ENCODE assay signal across 18 mouse cellular contexts in genomic region chr2:151773476-151773875, GRCm38 (mm10). TPM values are rescaled to one million over a fixed set of nuclear protein-coding genes. Genes with fewer than 3 reads are reported as not detected.
DNase-seq lines count a peak whose midpoint lies in the region; ATAC-seq lines count a peak whose summit lies in the region.
"Had no signal": no experiment of that assay in that cellular context is flagged by ENCODE, and none has a peak within 500 bp of the region (broad histone marks: within the 10 kb centered on the region; RNA-seq: fewer than 3 reads in every experiment).

No protein-coding gene starts in this region.

- H3K4me3 ChIP-seq in hindbrain, embryonic 10.5 days: no peak overlapping the region
- H3K4me3 ChIP-seq: heart, embryonic 15.5 days; hindbrain, embryonic 13.5 days; limb, embryonic 15.5 days; midbrain, embryonic 15.5 days had no signal

- H3K27me3 ChIP-seq in hindbrain, embryonic 10.5 days (ENCODE audit: insufficient read depth, poor library complexity, severe bottlenecking): peaks cover 12% of the 10 kb centered on the region
- H3K27me3 ChIP-seq: limb, embryonic 15.5 days; midbrain, embryonic 15.5 days had no signal

- H3K27ac ChIP-seq in hindbrain, embryonic 10.5 days: no peak overlapping the region; the same call in 1 of the 2 replicates
- H3K27ac ChIP-seq: heart, embryonic 15.5 days; hindbrain, embryonic 13.5 days; limb, embryonic 15.5 days; macrophage; midbrain, embryonic 15.5 days; stomach, postnatal 0 days had no signal

- 90% methylated on average over 8 of the region's 8 CpGs for WGBS in hindbrain, embryonic 10.5 days

- peak; percentile 17 for DNase-seq in right cerebral cortex, adult 18-20 months
- no peak for DNase-seq in right cerebral cortex, postnatal 4 days
- peak; percentile 6 to 19 for DNase-seq in frontal cortex, postnatal 36 days (ENCODE audit: low spot score in 2 of 2)
- peak; percentile 9 to 10 for DNase-seq in layer of hippocampus, postnatal 25 days (ENCODE audit: extremely low spot score in 1 of 2, low spot score in 1 of 2)
- peak; percentile 15 to 74 for DNase-seq in lung, postnatal 4 days
- no peak for DNase-seq in kidney, postnatal 14 days
- DNase-seq in hindbrain, embryonic 10.5 days (ENCODE audit: low spot score): no peak
- DNase-seq: cerebellum, postnatal 36 days; kidney, adult 8-10 months; spleen, adult 18-20 months; thymus, postnatal 4 days had no signal

- no peak for ATAC-seq in megakaryocyte-erythroid progenitor cell, adult 5-6 weeks (replicated peaks; ENCODE audit: low FRiP score, low TSS enrichment, poor library complexity, severe bottlenecking)
- ATAC-seq: midbrain, embryonic 15.5 days had no signal

- no peaks in the 10 kb centered on the region for H3K9me3 ChIP-seq in hindbrain, embryonic 10.5 days
- H3K9me3 ChIP-seq: heart, embryonic 15.5 days; hindbrain, embryonic 13.5 days; limb, embryonic 15.5 days; midbrain, embryonic 15.5 days had no signal

- H3K4me1 ChIP-seq in hindbrain, embryonic 10.5 days (replicated peaks): peaks cover 6% of the 10 kb centered on the region
- H3K4me1 ChIP-seq: heart, embryonic 15.5 days; hindbrain, embryonic 13.5 days; limb, embryonic 15.5 days; midbrain, embryonic 15.5 days had no signal

- no peaks in the 10 kb centered on the region for H3K36me3 ChIP-seq in hindbrain, embryonic 10.5 days
- H3K36me3 ChIP-seq: heart, embryonic 15.5 days; hindbrain, embryonic 13.5 days; limb, embryonic 15.5 days; midbrain, embryonic 15.5 days had no signal

RNA-seq across cellular contexts. Expression of gene Psmf1, which starts 29.5 kb away (rescaled TPM):
- total RNA-seq in layer of hippocampus, postnatal 25 days (2021): 10 to 100 TPM; 33.3 to 34.0 TPM
- 51.0 and 53.2 TPM in 2 replicates for polyA plus RNA-seq in hindbrain, embryonic 10.5 days (2016; fragmentation: Nextera tagmentation; extraction: Ambion mirVana)
- 72.4 and 109 TPM in 2 replicates for total RNA-seq in megakaryocyte-erythroid progenitor cell, adult 5-6 weeks (2014; fragmentation: Nextera tagmentation)
- total RNA-seq in megakaryocyte-erythroid progenitor cell, adult 5-6 weeks (2017): 11.8 and 30.9 TPM in 2 replicates

Comparison
In these comparisons a context has a peak if more than half of its experiments do, and no peak if none do; other contexts are left out.
1. DNase-seq: peak in right cerebral cortex, adult 18-20 months (single experiment), frontal cortex, postnatal 36 days (2 of 2), layer of hippocampus, postnatal 25 days (2 of 2) and lung, postnatal 4 days (2 of 2); none in right cerebral cortex, postnatal 4 days (single experiment), kidney, postnatal 14 days (single experiment) and hindbrain, embryonic 10.5 days (single experiment).